Mouse (Mus musculus) lung, postnatal 0 days (tissue): ENCODE results near the gene Palld.

Source experiments
- CTCF ChIP-seq: IDR thresholded peaks from 2 replicates; pipeline ENCODE4 v1.5.1; 2016; ENCODE audit warnings: antibody characterized with exemption, mild to moderate bottlenecking
- EP300 ChIP-seq: IDR thresholded peaks from 2 replicates; pipeline ENCODE4 v1.6.1; 2016; ENCODE audit warnings: antibody characterized with exemption, mild to moderate bottlenecking, control low read depth

GRCm38 (mm10) chr8:61665021-61665420, 237.5 kb downstream of the Palld start:
- no peak for TF ChIP-seq CTCF
- peak; percentile 74; the same call in 1 of the 2 replicates for TF ChIP-seq EP300
